Mouse (Mus musculus) lung, embryonic 16.5 days (tissue): ENCODE data around the gene Olfr370. TPM values are rescaled to one million over a fixed set of nuclear protein-coding genes. Genes with fewer than 3 reads are reported as not detected.
A peak's percentile ranks its signal among the peaks of the same experiment; 100 is the strongest.

Experiments
- ATAC-seq: fragments of 200-750 bp; cut with Nextera tagmentation; 2 replicates; pipeline ENCODE4 v1.8.0; 2017; ENCODE audit warnings: low read depth, mild to moderate bottlenecking, moderate library complexity
- H3K27ac ChIP-seq: fragments of 300-500 bp; sonication (generic); 2 replicates; pipeline ENCODE4 v1.5.1; 2014; ENCODE audit warnings: mild to moderate bottlenecking, control low read depth, low read length
- H3K27me3 ChIP-seq: fragments of 300-500 bp; sonication (generic); 2 replicates; pipeline ENCODE4 v1.6.1; 2014; ENCODE audit warnings: low read depth, low read length, mixed read lengths; ENCODE audit not compliant: control insufficient read depth, insufficient read depth
- H3K36me3 ChIP-seq: fragments of 300-500 bp; sonication (generic); 2 replicates; pipeline ENCODE4 v1.6.1; 2014; ENCODE audit warnings: low read length; ENCODE audit not compliant: control insufficient read depth, insufficient read depth
- H3K4me1 ChIP-seq: fragments of 300-500 bp; sonication (generic); replicated peaks from 2 replicates; pipeline ENCODE4 v1.6.1; 2014; ENCODE audit warnings: low read length, mixed read lengths; ENCODE audit not compliant: control insufficient read depth, insufficient read depth
- H3K4me2 ChIP-seq: fragments of 300-500 bp; sonication (generic); 2 replicates; pipeline ENCODE4 v1.6.1; 2014; ENCODE audit warnings: low read depth, low read length, control low read depth
- H3K4me3 ChIP-seq: fragments of 300-500 bp; sonication (generic); 2 replicates; pipeline ENCODE4 v1.5.1; 2014; ENCODE audit warnings: mild to moderate bottlenecking, low read length, control low read depth
- H3K9ac ChIP-seq: fragments of 300-500 bp; sonication (generic); 2 replicates; pipeline ENCODE4 v1.6.1; 2014; ENCODE audit warnings: low read length, control low read depth
- H3K9me3 ChIP-seq: fragments of 300-500 bp; sonication (generic); 2 replicates; pipeline ENCODE4 v1.6.1; 2016; ENCODE audit warnings: low read length; ENCODE audit not compliant: control insufficient read depth
- WGBS: fragments of 180-500 bp; shearing (Covaris S2); extraction: QIAGEN DNeasy Blood & Tissue Kit; methylation state at CpG from one replicate; pipeline ENCODE4 v1.1.7; 2014; 5-methylcytosine and 5-hydroxymethylcytosine counted together
- polyA plus RNA-seq: library from polyadenylated mRNA; unstranded; fragments of >200 nt; fragmentation: Nextera tagmentation; extraction: Ambion mirVana; gene quantifications from 2 replicates; pipeline ENCODE4 v1.2.1, GENCODE M21; 2015

The Olfr370 gene
- polyA plus RNA-seq, 1 experiment from 2014 or later, result not detected

GRCm38 (mm10) chr8:83573140-83573875, 37.7 kb downstream of the Olfr370 start:
- no peak for ATAC-seq
- Histone ChIP-seq H3K4me1 (peaks cover 32% of the 10 kb centered on the region), H3K9me3 (no peaks in the 10 kb centered on the region), H3K27me3 (no peaks in the 10 kb centered on the region), H3K27ac (no peak overlapping the region), H3K4me3 (no peak overlapping the region), H3K9ac (no peak overlapping the region), H3K4me2 (no peak overlapping the region), H3K36me3 (peaks cover 19% of the 10 kb centered on the region)
- WGBS, result 78% methylated on average over 18 of the region's 18 CpGs

DNA sequence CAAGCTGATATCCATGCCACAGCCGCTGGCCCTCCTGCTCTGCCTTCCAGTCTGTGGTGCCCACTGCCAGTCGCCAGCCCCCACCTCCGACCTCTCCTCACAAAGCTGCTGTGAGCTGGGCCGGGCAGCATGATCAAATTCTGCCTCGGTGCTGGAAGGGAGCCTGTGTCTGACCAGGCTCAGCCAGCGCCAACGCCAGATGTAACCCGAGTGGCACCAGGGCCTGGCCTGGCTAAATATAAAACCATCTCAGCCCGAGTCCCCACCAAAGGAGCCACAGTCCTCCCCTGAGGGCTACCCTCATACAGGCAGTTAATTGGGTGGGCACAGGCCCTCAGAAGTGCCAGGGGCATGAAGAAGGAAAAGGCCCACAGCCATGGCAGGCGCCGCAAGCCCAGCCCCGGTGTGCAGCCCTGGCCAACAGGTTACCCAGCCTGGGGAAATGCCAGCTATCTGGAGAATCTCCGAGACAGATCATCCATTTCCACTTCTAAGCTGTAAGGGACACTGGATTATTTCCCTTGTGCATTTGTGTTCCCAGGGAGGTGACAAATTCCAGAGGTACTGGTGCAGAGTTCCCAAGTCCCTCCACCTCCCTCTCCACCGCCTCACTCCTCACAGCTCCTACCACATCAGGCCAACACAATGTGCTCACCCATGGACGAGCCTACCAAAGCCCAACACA, 39.2 kb downstream of the Olfr370 start:
- H3K9ac ChIP-seq, result peak overlapping the region; percentile 30; the same call in 1 of the 2 replicates
- H3K9me3 ChIP-seq, result no peaks in the 10 kb centered on the region
- no peaks in the 10 kb centered on the region for H3K27me3 ChIP-seq
- H3K4me2 ChIP-seq, result no peak overlapping the region
- peaks cover 19% of the 10 kb centered on the region for H3K36me3 ChIP-seq
- peak overlapping the region; percentile 97 for H3K27ac ChIP-seq
- 63% methylated on average over 15 of the region's 15 CpGs for WGBS
- ATAC-seq, result no peak
- no peak overlapping the region for H3K4me3 ChIP-seq
- H3K4me1 ChIP-seq, result peaks cover 42% of the 10 kb centered on the region

GRCm38 (mm10) chr8:83575561-83576515, 40.3 kb downstream of the Olfr370 start:
- Histone ChIP-seq H3K36me3 (peaks cover 19% of the 10 kb centered on the region), H3K9ac (peak overlapping the region; percentile 51; the same call in 1 of the 2 replicates), H3K9me3 (no peaks in the 10 kb centered on the region), H3K4me2 (peak overlapping the region; percentile 31; the same call in 1 of the 2 replicates), H3K4me1 (peaks cover 42% of the 10 kb centered on the region), H3K27me3 (no peaks in the 10 kb centered on the region), H3K4me3 (no peak overlapping the region), H3K27ac (peak overlapping the region; percentile 97)
- peak; percentile 40 for ATAC-seq
- 55% methylated on average over 17 of the region's 17 CpGs for WGBS

GRCm38 (mm10) chr8:83576516-83576895, 40.9 kb downstream of the Olfr370 start:
- Histone ChIP-seq H3K9ac (peak overlapping the region; percentile 53), H3K4me2 (no peak overlapping the region), H3K4me3 (no peak overlapping the region), H3K36me3 (peaks cover 14% of the 10 kb centered on the region), H3K4me1 (peaks cover 42% of the 10 kb centered on the region), H3K9me3 (no peaks in the 10 kb centered on the region), H3K27me3 (no peaks in the 10 kb centered on the region), H3K27ac (peak overlapping the region; percentile 97)
- peak; percentile 44 for ATAC-seq
- WGBS, result 44% methylated on average over 2 of the region's 4 CpGs

- Histone ChIP-seq H3K36me3 (peaks cover 11% of the 10 kb centered on the region), H3K27me3 (no peaks in the 10 kb centered on the region), H3K9ac (peak overlapping the region; percentile 53), H3K4me3 (no peak overlapping the region), H3K4me2 (peak overlapping the region; percentile 32; the same call in 1 of the 2 replicates), H3K4me1 (peaks cover 42% of the 10 kb centered on the region), H3K9me3 (no peaks in the 10 kb centered on the region), H3K27ac (peak overlapping the region; percentile 97)
- no peak for ATAC-seq
- WGBS, result 60% methylated on average over 4 of the region's 4 CpGs
Observed at GRCm38 (mm10) chr8:83576921-83577320, 41.3 kb downstream of the Olfr370 start.

DNA sequence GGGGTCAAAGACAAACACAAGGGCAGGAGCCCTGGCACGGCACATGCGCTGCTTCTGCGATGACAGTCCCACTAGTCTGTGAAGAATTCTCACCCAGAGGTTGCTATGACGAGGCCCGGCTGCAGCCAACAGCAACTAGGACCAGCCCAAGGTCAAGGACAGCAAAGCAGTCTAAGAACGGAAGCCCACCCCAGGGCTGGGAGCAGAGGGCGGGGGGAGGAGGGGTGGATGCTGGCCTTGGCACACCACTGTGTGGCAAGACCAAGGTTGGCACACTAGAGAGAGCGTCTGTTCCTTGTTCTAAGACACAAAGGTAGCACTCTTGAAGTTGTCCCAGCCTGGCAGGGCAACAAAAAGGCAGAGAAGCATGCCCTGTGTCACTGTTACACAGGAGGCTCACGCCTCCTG, 41.8 kb downstream of the Olfr370 start:
- H3K4me1 ChIP-seq, result peaks cover 42% of the 10 kb centered on the region
- ATAC-seq, result no peak
- peak overlapping the region; percentile 97 for H3K27ac ChIP-seq

GRCm38 (mm10) chr8:83578131-83579055, 42.8 kb downstream of the Olfr370 start:
- WGBS, result 57% methylated on average over 17 of the region's 17 CpGs
- Histone ChIP-seq H3K36me3 (no peaks in the 10 kb centered on the region; the same call in 1 of the 2 replicates), H3K4me3 (no peak overlapping the region), H3K27me3 (no peaks in the 10 kb centered on the region), H3K9me3 (no peaks in the 10 kb centered on the region), H3K4me1 (peaks cover 43% of the 10 kb centered on the region), H3K4me2 (no peak overlapping the region), H3K9ac (peak overlapping the region; percentile 22; the same call in 1 of the 2 replicates), H3K27ac (peak overlapping the region; percentile 61)
- ATAC-seq, result no peak

More for the DNA sequence above, 41.8 kb downstream of the Olfr370 start:
- WGBS, result 34% methylated on average over 9 of the region's 9 CpGs
- H3K27me3 ChIP-seq, result no peaks in the 10 kb centered on the region
- no peak overlapping the region; the same call in 1 of the 2 replicates for H3K4me2 ChIP-seq
- H3K36me3 ChIP-seq, result peaks cover 7% of the 10 kb centered on the region
- no peak overlapping the region for H3K4me3 ChIP-seq
- peak overlapping the region; percentile 53 for H3K9ac ChIP-seq
- no peaks in the 10 kb centered on the region for H3K9me3 ChIP-seq

DNA sequence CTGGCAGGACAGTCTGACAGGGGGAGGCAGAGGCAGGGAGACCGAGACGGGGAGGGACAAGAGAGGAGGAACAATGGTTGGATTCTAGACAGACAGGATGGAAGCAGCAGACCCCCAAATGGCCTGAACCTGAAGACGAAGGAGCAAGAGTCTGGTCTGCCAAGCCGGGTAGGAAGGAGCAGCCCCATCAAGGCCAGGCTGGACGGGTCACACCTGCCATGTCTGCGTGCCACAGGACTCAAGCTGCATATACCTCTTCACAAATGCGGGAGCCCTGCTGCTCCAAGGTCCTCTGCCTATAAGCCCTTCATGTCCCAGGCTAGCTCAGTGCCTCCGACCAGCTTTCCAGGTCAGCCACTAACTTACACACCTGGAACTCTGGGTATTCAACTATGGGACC, 44.1 kb downstream of the Olfr370 start:
- H3K36me3 ChIP-seq, result peaks cover 5% of the 10 kb centered on the region
- no peak overlapping the region for H3K4me2 ChIP-seq
- H3K27ac ChIP-seq, result no peak overlapping the region
- H3K27me3 ChIP-seq, result no peaks in the 10 kb centered on the region
- WGBS, result 82% methylated on average over 8 of the region's 8 CpGs
- no peak overlapping the region for H3K9ac ChIP-seq
- peaks cover 43% of the 10 kb centered on the region for H3K4me1 ChIP-seq
- no peaks in the 10 kb centered on the region for H3K9me3 ChIP-seq
- no peak for ATAC-seq
- H3K4me3 ChIP-seq, result no peak overlapping the region
